Mouse (Mus musculus): ENCODE measurements at regions not wholly inside any gene's neighbourhood (a gene's known extent, or its start where the extent isn't known, plus 50 kb on each side); places are given as distances from the start of the nearest gene placed in this dataset.

DNA sequence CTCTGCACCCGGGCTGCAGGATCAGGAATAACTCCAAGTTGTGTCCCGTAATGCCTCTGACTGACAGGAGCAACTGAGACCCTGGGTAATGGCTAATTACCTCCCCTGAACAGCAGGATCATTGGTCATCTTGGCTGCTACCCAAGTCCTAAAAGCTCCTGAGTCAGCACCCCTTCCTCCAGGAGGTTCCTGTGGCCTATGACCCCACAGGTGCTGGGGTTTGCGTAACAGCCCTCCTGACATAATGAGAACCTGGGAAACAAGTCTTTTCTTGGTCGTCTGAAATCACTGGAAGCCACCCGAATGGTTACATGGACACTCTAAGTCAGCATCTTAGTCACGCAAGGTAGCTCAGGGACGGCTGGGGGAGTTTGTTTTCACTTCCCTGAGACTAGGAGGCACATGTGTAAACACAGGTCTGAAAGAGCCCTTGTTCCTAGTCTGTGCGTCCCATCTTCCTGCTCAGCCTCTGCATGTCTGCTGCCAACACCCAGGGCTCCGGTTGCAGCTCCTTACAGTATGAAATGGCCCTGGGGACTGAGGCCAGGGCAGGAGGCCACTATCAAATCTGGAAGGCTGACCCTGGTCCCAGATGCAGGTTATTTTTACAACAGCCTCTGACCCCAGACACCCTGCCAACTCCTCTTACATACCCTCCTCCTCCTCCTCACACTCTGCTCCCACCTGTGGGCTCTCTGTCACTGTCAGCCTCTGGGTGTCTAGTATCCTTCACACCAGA is 69.2 kb downstream of the Tomm20 start:
- TF ChIP-seq CTCF (IDR thresholded peaks at IDR 0.05; ENCODE audit: extremely low read depth, insufficient read length, insufficient replicate concordance, low read depth, low read length) (no peak; the same call in 1 of the 2 replicates), POLR2A (IDR thresholded peaks at IDR 0.05; ENCODE audit: low read depth, low read length) (no peak)

All from small intestine, adult 2 months (tissue).